Mouse (Mus musculus) splenic B cell, adult 2 months (primary cell): Measurements from ENCODE around the gene Cfc1.

Experiments used
- DNase-seq: peaks from one replicate; pipeline ENCODE4 v3.0.0-alpha.2; 2011; ENCODE audit warnings: low read depth, low spot score
- H3K27me3 ChIP-seq: 2 replicates; pipeline ENCODE4 v1.6.1; 2012; ENCODE audit warnings: mild to moderate bottlenecking, low read length, moderate library complexity, mixed read lengths; ENCODE audit not compliant: control insufficient read depth, poor library complexity, insufficient read depth, severe bottlenecking
- H3K36me3 ChIP-seq: 2 replicates; pipeline ENCODE4 v1.6.1; 2012; ENCODE audit warnings: mild to moderate bottlenecking, low read length, moderate library complexity, mixed read lengths; ENCODE audit not compliant: control insufficient read depth, poor library complexity, insufficient read depth, severe bottlenecking

Gene Cfc1

GRCm38 (mm10) chr1:34578851-34579781 is 43.7 kb downstream of the Cfc1 start, which contains the start of gene Amer3:
Gene Amer3, plus strand, starts transcription at chr1:34579657.
- DNase-seq: peak; percentile 51
- no peaks in the 10 kb centered on the region for H3K27me3 ChIP-seq
- no peaks in the 10 kb centered on the region for H3K36me3 ChIP-seq

GRCm38 (mm10) chr1:34579782-34580356 is 44.4 kb downstream of the Cfc1 start:
- H3K27me3 ChIP-seq: no peaks in the 10 kb centered on the region
- DNase-seq: no peak
- H3K36me3 ChIP-seq: no peaks in the 10 kb centered on the region

GRCm38 (mm10) chr1:34582218-34582617 is 46.8 kb downstream of the Cfc1 start:
- Histone ChIP-seq H3K27me3 (no peaks in the 10 kb centered on the region), H3K36me3 (no peaks in the 10 kb centered on the region)
- no peak for DNase-seq

- H3K36me3 ChIP-seq: no peaks in the 10 kb centered on the region
- peak; percentile 23 for DNase-seq
- H3K27me3 ChIP-seq: no peaks in the 10 kb centered on the region
Measured at GRCm38 (mm10) chr1:34583821-34584263, 48.4 kb downstream of the Cfc1 start.

GRCm38 (mm10) chr1:34584736-34585135 is 49.3 kb downstream of the Cfc1 start:
- no peak for DNase-seq
- no peaks in the 10 kb centered on the region for H3K36me3 ChIP-seq
- H3K27me3 ChIP-seq: no peaks in the 10 kb centered on the region

GRCm38 (mm10) chr1:34587298-34588096 is 52.0 kb downstream of the Cfc1 start:
- DNase-seq: no peak
- Histone ChIP-seq H3K27me3 (no peaks in the 10 kb centered on the region), H3K36me3 (no peaks in the 10 kb centered on the region)
